Comparison of ENCODE assay signal across 9 mouse cellular contexts in the genomic region with DNA sequence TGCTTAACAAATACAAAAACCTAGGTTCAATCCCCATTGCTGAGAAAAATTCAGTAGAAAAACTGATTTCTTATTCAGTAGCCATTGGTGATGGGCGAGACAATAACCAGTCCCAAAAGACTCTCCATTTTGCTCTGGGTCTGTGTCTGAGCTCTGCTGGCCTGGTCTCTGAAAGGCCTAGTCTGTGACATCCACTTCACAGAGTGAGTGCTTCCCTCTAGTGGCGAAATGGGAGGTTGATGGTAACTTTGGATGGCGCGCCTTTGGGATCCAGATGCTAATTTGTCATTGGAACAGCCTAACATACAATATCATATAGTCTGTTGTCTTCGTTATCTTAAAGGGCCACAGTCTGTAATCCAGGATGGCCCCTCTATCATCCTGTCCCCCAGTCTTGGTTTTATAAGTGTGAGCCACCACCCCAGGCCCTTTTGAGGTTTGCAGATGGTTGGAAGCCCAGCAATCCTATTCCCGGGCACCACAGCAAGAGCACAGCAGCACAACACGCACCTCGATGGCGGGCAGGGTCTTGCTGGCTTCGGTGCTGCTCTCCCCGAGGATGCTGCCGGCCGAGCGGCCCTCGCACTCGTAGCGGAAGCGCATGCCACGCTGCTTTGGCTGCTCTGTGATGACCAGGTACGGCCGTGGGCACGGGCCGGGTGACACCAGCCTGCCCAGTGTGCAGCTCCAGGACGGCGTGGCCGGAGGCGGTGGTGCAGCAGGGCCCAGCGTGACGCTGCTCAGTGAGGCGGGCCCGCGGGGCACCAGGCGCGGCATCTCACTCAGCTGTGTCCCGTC. TPM values are rescaled to one million over a fixed set of nuclear protein-coding genes. Genes with fewer than 3 reads are reported as not detected.
DNase-seq lines count a peak whose midpoint lies in the region; ATAC-seq and TF ChIP-seq lines count a peak whose summit lies in the region.
"Had no signal": no experiment of that assay in that cellular context is flagged by ENCODE, and none has a peak within 500 bp of the region (broad histone marks: within the 10 kb centered on the region; RNA-seq: fewer than 3 reads in every experiment).

No protein-coding gene starts in this region.

- no peak overlapping the region for H3K4me2 ChIP-seq in CH12.LX (ENCODE audit: insufficient read depth, low read depth, poor library complexity, severe bottlenecking)
- peak overlapping the region; percentile 68 for H3K4me2 ChIP-seq in heart, embryonic 15.5 days
- peak overlapping the region; percentile 58 for H3K4me2 ChIP-seq in liver, embryonic 13.5 days
- peak overlapping the region; percentile 53 for H3K4me2 ChIP-seq in stomach, postnatal 0 days (replicated peaks; ENCODE audit: low read depth)

- H3K4me1 ChIP-seq in CH12.LX (ENCODE audit: control insufficient read depth in 1 of 2, insufficient read depth in 2 of 2), result peaks cover 5 to 21% of the 10 kb centered on the region in 2 experiments
- H3K4me1 ChIP-seq in heart, embryonic 15.5 days (replicated peaks), result peaks cover 6% of the 10 kb centered on the region
- peaks cover 5% of the 10 kb centered on the region for H3K4me1 ChIP-seq in liver, embryonic 13.5 days (replicated peaks)
- H3K4me1 ChIP-seq in stomach, postnatal 0 days (replicated peaks; ENCODE audit: control insufficient read depth, insufficient read depth), result no peaks in the 10 kb centered on the region

- peak; percentile 60 to 70 for TF ChIP-seq CTCF in CH12.LX (conservative IDR thresholded peaks at IDR 0.05 in 1 of 2, IDR thresholded peaks at IDR 0.05 in 1 of 2; ENCODE audit: low read depth in 2 of 2, low read length in 2 of 2)
- TF ChIP-seq CTCF in stomach, postnatal 0 days (IDR thresholded peaks at IDR 0.05; ENCODE audit: low read depth), result peak; percentile 95

- no peak overlapping the region for H3K27ac ChIP-seq in CH12.LX (ENCODE audit: insufficient read depth, low read depth)
- no peak overlapping the region for H3K27ac ChIP-seq in heart, embryonic 15.5 days
- no peak overlapping the region for H3K27ac ChIP-seq in liver, embryonic 13.5 days
- H3K27ac ChIP-seq in stomach, postnatal 0 days (replicated peaks), result no peak overlapping the region
- H3K27ac ChIP-seq: macrophage had no signal

- WGBS in heart, embryonic 15.5 days, result 10% methylated on average over 35 of the region's 35 CpGs
- WGBS in liver, embryonic 13.5 days (ENCODE audit: insufficient replicate concordance), result 17% methylated on average over 35 of the region's 35 CpGs
- 12% methylated on average over 35 of the region's 35 CpGs for WGBS in stomach, postnatal 0 days

- no peaks in the 10 kb centered on the region for H3K79me2 ChIP-seq in CH12.LX (replicated peaks; ENCODE audit: control insufficient read depth, extremely low read depth, insufficient read depth, poor library complexity, severe bottlenecking)

- no peak for TF ChIP-seq EP300 in CH12.LX (IDR thresholded peaks at IDR 0.05; ENCODE audit: low read length)
- TF ChIP-seq EP300 in stomach, postnatal 0 days (optimal IDR thresholded peaks at IDR 0.05), result no peak

- ATAC-seq in erythroblast, adult 5-6 weeks (replicated peaks; ENCODE audit: low FRiP score, poor library complexity, severe bottlenecking), result peak; percentile 81
- ATAC-seq in heart, embryonic 15.5 days (replicated peaks; ENCODE audit: insufficient number of reproducible peaks, insufficient read depth, low FRiP score, low read depth), result peak; percentile 68
- ATAC-seq in liver, embryonic 13.5 days (ENCODE audit: low read depth), result peak; percentile 68
- ATAC-seq in stomach, postnatal 0 days (ENCODE audit: low FRiP score, low TSS enrichment), result peak; percentile 72

- peak; percentile 47 for TF ChIP-seq RAD21 in CH12.LX (IDR thresholded peaks at IDR 0.05; ENCODE audit: low read depth, low read length)

- dilution Hi-C loops in CH12.LX (cut with MboI; ENCODE audit: extremely low pct_ligation_motif_present, extremely low pct_unique_long_range_greater_than_20kb, low sequenced_read_pairs), result no loop called here

- DNase-seq in CH12.LX (ENCODE audit: extremely low read depth), result peak; percentile 65
- DNase-seq in brain, adult 2 months (ENCODE audit: low read depth, low spot score), result peak; percentile 93
- DNase-seq in kidney, postnatal 14 days, result peak; percentile 85
- DNase-seq in liver, embryonic 13.5 days, result peak; percentile 56
- DNase-seq in natural killer cell, adult 2 months (ENCODE audit: low spot score in 2 of 2), result peak; percentile 61 to 74
- peak; percentile 78 for DNase-seq in stomach, postnatal 0 days (ENCODE audit: low spot score)

- H3K27me3 ChIP-seq in CH12.LX (replicated peaks), result no peaks in the 10 kb centered on the region
- peaks cover 8% of the 10 kb centered on the region; the same call in 1 of the 2 replicates for H3K27me3 ChIP-seq in heart, embryonic 15.5 days
- peaks cover 18% of the 10 kb centered on the region for H3K27me3 ChIP-seq in liver, embryonic 13.5 days
- H3K27me3 ChIP-seq in stomach, postnatal 0 days (ENCODE audit: control insufficient read depth, insufficient read depth, low read length), result no peaks in the 10 kb centered on the region

- no peak overlapping the region for H3K4me3 ChIP-seq in CH12.LX (replicated peaks in 1 of 3; ENCODE audit: low read depth in 2 of 3, low read length in 2 of 3, poor library complexity in 1 of 3)
- peak overlapping the region; percentile 38 for H3K4me3 ChIP-seq in heart, embryonic 15.5 days
- H3K4me3 ChIP-seq in liver, embryonic 13.5 days (replicated peaks), result peak overlapping the region; percentile 31
- H3K4me3 ChIP-seq in stomach, postnatal 0 days (ENCODE audit: low read depth, low read length), result peak overlapping the region; percentile 12; the same call in 1 of the 2 replicates

- H3K9ac ChIP-seq in CH12.LX (ENCODE audit: insufficient read depth, low read depth), result no peak overlapping the region
- peak overlapping the region; percentile 44 for H3K9ac ChIP-seq in heart, embryonic 15.5 days
- H3K9ac ChIP-seq in liver, embryonic 13.5 days, result peak overlapping the region; percentile 43; the same call in 1 of the 2 replicates
- H3K9ac ChIP-seq in stomach, postnatal 0 days (ENCODE audit: low read length), result peak overlapping the region; percentile 53

- in situ Hi-C loops in CH12.LX (cut with MboI; ENCODE audit: low pct_ligation_motif_present, low pct_unique_long_range_greater_than_20kb, low sequenced_read_pairs), result no loop called here

- peaks cover 72 to 98% of the 10 kb centered on the region in 2 experiments for H3K36me3 ChIP-seq in CH12.LX (replicated peaks in 1 of 2; ENCODE audit: control insufficient read depth in 1 of 2, insufficient read depth in 1 of 2, low read length in 1 of 2)
- no peaks in the 10 kb centered on the region for H3K36me3 ChIP-seq in heart, embryonic 15.5 days
- H3K36me3 ChIP-seq in liver, embryonic 13.5 days, result no peaks in the 10 kb centered on the region
- no peaks in the 10 kb centered on the region for H3K36me3 ChIP-seq in stomach, postnatal 0 days (ENCODE audit: control insufficient read depth, insufficient read depth, low read length)

- TF ChIP-seq POLR2A in CH12.LX (IDR thresholded peaks at IDR 0.05; ENCODE audit: low read depth, low read length), result no peak

- peaks cover 7% of the 10 kb centered on the region for H3K9me3 ChIP-seq in CH12.LX (replicated peaks; ENCODE audit: low read length)
- H3K9me3 ChIP-seq in heart, embryonic 15.5 days (replicated peaks), result no peaks in the 10 kb centered on the region
- H3K9me3 ChIP-seq in liver, embryonic 13.5 days (replicated peaks), result no peaks in the 10 kb centered on the region
- H3K9me3 ChIP-seq in stomach, postnatal 0 days (ENCODE audit: control insufficient read depth, low read length), result no peaks in the 10 kb centered on the region

RNA-seq across cellular contexts. Expression of gene Relb, which starts 10.0 kb away (rescaled TPM):
- total RNA-seq in CH12.LX (2012; rRNA removed), result 37.8 and 58.1 TPM in 2 replicates
- total RNA-seq in CH12.LX (2014; rRNA removed), result 41.5 and 44.0 TPM in 2 replicates
- polyA plus RNA-seq in CH12.LX (2012; ENCODE audit: insufficient read length, low read depth), result 50.6 and 59.6 TPM in 2 replicates
- total RNA-seq in erythroblast, adult 5-6 weeks (2015; ENCODE audit: low replicate concordance), result 1.5 TPM in 1 of 2 replicates, not detected in the other
- 0.68 and 2.2 TPM in 2 replicates for total RNA-seq in erythroblast, adult 5-6 weeks (2017; ENCODE audit: low replicate concordance)
- 6.1 and 10.0 TPM in 2 replicates for polyA plus RNA-seq in heart, embryonic 15.5 days (2015; fragmentation: Nextera tagmentation; extraction: Ambion mirVana)
- polyA plus RNA-seq in liver, embryonic 13.5 days (2015; fragmentation: Nextera tagmentation; extraction: Ambion mirVana), result 1.6 and 1.7 TPM in 2 replicates
- polyA plus RNA-seq in stomach, postnatal 0 days (2015; fragmentation: Nextera tagmentation; extraction: Ambion mirVana), result 7.3 and 8.7 TPM in 2 replicates

RNA-seq across cellular contexts. Expression of gene Clasrp, which starts 14.9 kb away (rescaled TPM):
- total RNA-seq in CH12.LX (2012; rRNA removed), result 43.4 and 45.4 TPM in 2 replicates
- 14.5 and 17.5 TPM in 2 replicates for total RNA-seq in CH12.LX (2014; rRNA removed)
- 59.4 and 62.6 TPM in 2 replicates for polyA plus RNA-seq in CH12.LX (2012; ENCODE audit: insufficient read length, low read depth)
- 0.96 and 2.3 TPM in 2 replicates for total RNA-seq in erythroblast, adult 5-6 weeks (2015; ENCODE audit: low replicate concordance)
- total RNA-seq in erythroblast, adult 5-6 weeks (2017; ENCODE audit: low replicate concordance), result 14.9 and 21.9 TPM in 2 replicates
- 28.5 and 39.0 TPM in 2 replicates for polyA plus RNA-seq in heart, embryonic 15.5 days (2015; fragmentation: Nextera tagmentation; extraction: Ambion mirVana)
- polyA plus RNA-seq in liver, embryonic 13.5 days (2015; fragmentation: Nextera tagmentation; extraction: Ambion mirVana), result 14.3 and 15.7 TPM in 2 replicates
- polyA plus RNA-seq in stomach, postnatal 0 days (2015; fragmentation: Nextera tagmentation; extraction: Ambion mirVana), result 19.0 and 21.5 TPM in 2 replicates

RNA-seq across cellular contexts. Expression of gene Gemin7, which starts 41.8 kb away (rescaled TPM):
- total RNA-seq in CH12.LX (2012; rRNA removed), result 52.5 and 63.2 TPM in 2 replicates
- 89.6 and 101 TPM in 2 replicates for total RNA-seq in CH12.LX (2014; rRNA removed)
- polyA plus RNA-seq in CH12.LX (2012; ENCODE audit: insufficient read length, low read depth), result 59.3 and 64.4 TPM in 2 replicates
- 32.0 and 46.7 TPM in 2 replicates for total RNA-seq in erythroblast, adult 5-6 weeks (2015; ENCODE audit: low replicate concordance)
- total RNA-seq in erythroblast, adult 5-6 weeks (2017; ENCODE audit: low replicate concordance), result 10.2 and 13.5 TPM in 2 replicates
- polyA plus RNA-seq in heart, embryonic 15.5 days (2015; fragmentation: Nextera tagmentation; extraction: Ambion mirVana), result 111 and 131 TPM in 2 replicates
- 84.9 and 92.7 TPM in 2 replicates for polyA plus RNA-seq in liver, embryonic 13.5 days (2015; fragmentation: Nextera tagmentation; extraction: Ambion mirVana)
- polyA plus RNA-seq in stomach, postnatal 0 days (2015; fragmentation: Nextera tagmentation; extraction: Ambion mirVana), result 108 and 114 TPM in 2 replicates

RNA-seq across cellular contexts. Expression of gene Zfp296, which starts 42.1 kb away (rescaled TPM):
- 26.5 and 30.0 TPM in 2 replicates for total RNA-seq in CH12.LX (2012; rRNA removed)
- 8.6 and 10.7 TPM in 2 replicates for total RNA-seq in CH12.LX (2014; rRNA removed)
- polyA plus RNA-seq in CH12.LX (2012; ENCODE audit: insufficient read length, low read depth), result 37.6 and 44.0 TPM in 2 replicates
- not detected in 2 replicates for total RNA-seq in erythroblast, adult 5-6 weeks (2015; ENCODE audit: low replicate concordance)
- 0.84 TPM in 1 of 2 replicates, not detected in the other for total RNA-seq in erythroblast, adult 5-6 weeks (2017; ENCODE audit: low replicate concordance)
- 0.38 and 0.42 TPM in 2 replicates for polyA plus RNA-seq in heart, embryonic 15.5 days (2015; fragmentation: Nextera tagmentation; extraction: Ambion mirVana)
- polyA plus RNA-seq in liver, embryonic 13.5 days (2015; fragmentation: Nextera tagmentation; extraction: Ambion mirVana), result 1.3 and 1.5 TPM in 2 replicates
- polyA plus RNA-seq in stomach, postnatal 0 days (2015; fragmentation: Nextera tagmentation; extraction: Ambion mirVana), result 3.7 and 5.0 TPM in 2 replicates

RNA-seq across cellular contexts. Expression of gene Clptm1, which starts 45.6 kb away (rescaled TPM):
- total RNA-seq in CH12.LX (2012; rRNA removed) (43.6 and 43.9 TPM in 2 replicates), CH12.LX (2014; rRNA removed) (33.8 and 34.0 TPM in 2 replicates)
- 54.7 and 70.9 TPM in 2 replicates for polyA plus RNA-seq in CH12.LX (2012; ENCODE audit: insufficient read length, low read depth)
- 10.0 and 23.2 TPM in 2 replicates for total RNA-seq in erythroblast, adult 5-6 weeks (2015; ENCODE audit: low replicate concordance)
- 12.0 and 15.7 TPM in 2 replicates for total RNA-seq in erythroblast, adult 5-6 weeks (2017; ENCODE audit: low replicate concordance)
- 67.3 and 83.2 TPM in 2 replicates for polyA plus RNA-seq in heart, embryonic 15.5 days (2015; fragmentation: Nextera tagmentation; extraction: Ambion mirVana)
- 45.2 and 51.0 TPM in 2 replicates for polyA plus RNA-seq in liver, embryonic 13.5 days (2015; fragmentation: Nextera tagmentation; extraction: Ambion mirVana)
- 55.0 and 65.1 TPM in 2 replicates for polyA plus RNA-seq in stomach, postnatal 0 days (2015; fragmentation: Nextera tagmentation; extraction: Ambion mirVana)

Comparison
In these comparisons a context has a peak if more than half of its experiments do, and no peak if none do; other contexts are left out.
1. H3K4me3 ChIP-seq: peak in heart, embryonic 15.5 days (single experiment), liver, embryonic 13.5 days (single experiment) and stomach, postnatal 0 days (single experiment); none in CH12.LX (0 of 3).
2. Peak in every context shown above with its lines, with median percentiles within 50 percentile points of each other: DNase-seq and ATAC-seq.